Comparison of ENCODE assay signal across 9 mouse cellular contexts in genomic region chr10:9092237-9092885, GRCm38 (mm10).
A peak's percentile ranks its signal among the peaks of the same experiment; 100 is the strongest.
DNase-seq lines count a peak whose midpoint lies in the region; ATAC-seq and TF ChIP-seq lines count a peak whose summit lies in the region.
"Had no signal": no experiment of that assay in that cellular context is flagged by ENCODE, and none has a peak within 500 bp of the region (broad histone marks: within the 10 kb centered on the region; RNA-seq: fewer than 3 reads in every experiment).

No protein-coding gene starts in this region.

- no peak overlapping the region for H3K9ac ChIP-seq in limb, embryonic 14.5 days (ENCODE audit: low read depth, low read length, severe bottlenecking)

- H3K27me3 ChIP-seq in limb, embryonic 14.5 days (ENCODE audit: control insufficient read depth, insufficient read depth, low read length) = no peaks in the 10 kb centered on the region
- H3K27me3 ChIP-seq: megakaryocyte, embryonic 14.5 days had no signal

- no peak overlapping the region for H3K27ac ChIP-seq in limb, embryonic 14.5 days (replicated peaks; ENCODE audit: low read depth, low read length)

- intact Hi-C loops in left cerebral cortex, postnatal 4 days (cut with DNase I) = no loop called here
- intact Hi-C loops in left cerebral cortex, postnatal 25 days (cut with DNase I) = no loop called here

- no peak for TF ChIP-seq CTCF in brain, embryonic 14.5 days (IDR thresholded peaks at IDR 0.05; ENCODE audit: borderline replicate concordance, extremely low read depth, insufficient read depth, insufficient read length)

- 57% methylated on average over 10 of the region's 10 CpGs for WGBS in limb, embryonic 14.5 days

- no peak overlapping the region for H3K4me2 ChIP-seq in limb, embryonic 14.5 days (replicated peaks; ENCODE audit: low read depth, low read length, severe bottlenecking)

- ATAC-seq in limb, embryonic 14.5 days (ENCODE audit: low FRiP score, low read depth) = peak; percentile 70; the same call in 1 of the 2 replicates

- no peak overlapping the region for H3K4me3 ChIP-seq in limb, embryonic 14.5 days (replicated peaks; ENCODE audit: low read length)
- H3K4me3 ChIP-seq: megakaryocyte, embryonic 14.5 days had no signal

- DNase-seq in left cerebral cortex, postnatal 4 days = peak; percentile 76
- no peak for DNase-seq in left cerebral cortex, postnatal 25 days (ENCODE audit: low spot score in 2 of 2)
- peak; percentile 89 for DNase-seq in brain, embryonic 14.5 days (ENCODE audit: low read depth)
- DNase-seq in heart, adult 18-20 months = peak; percentile 75 to 79
- peak; percentile 24 for DNase-seq in limb, embryonic 14.5 days (ENCODE audit: low spot score)
- peak; percentile 65 for DNase-seq in right cerebral cortex, postnatal 4 days
- DNase-seq in T-cell, adult 2 months (ENCODE audit: low spot score) = no peak
- DNase-seq in urinary bladder, adult 18-20 months (ENCODE audit: low spot score in 2 of 2) = no peak

- H3K9me3 ChIP-seq in limb, embryonic 14.5 days (ENCODE audit: control insufficient read depth, low read length) = no peaks in the 10 kb centered on the region
- H3K9me3 ChIP-seq: megakaryocyte, embryonic 14.5 days had no signal

- TF ChIP-seq POLR2A in brain, embryonic 14.5 days (IDR thresholded peaks at IDR 0.05; ENCODE audit: borderline replicate concordance, extremely low read depth, insufficient read depth, insufficient read length, poor library complexity, severe bottlenecking) = no peak
- no peak for TF ChIP-seq POLR2A in limb, embryonic 14.5 days (IDR thresholded peaks at IDR 0.05; ENCODE audit: borderline replicate concordance, extremely low read depth, insufficient read depth, insufficient read length)

- H3K36me3 ChIP-seq in limb, embryonic 14.5 days (ENCODE audit: control insufficient read depth, insufficient read depth, low read length) = no peaks in the 10 kb centered on the region

- 0 out of 2 replicates have a peak, but pooled peaks cover 5% of the 10 kb centered on the region for H3K4me1 ChIP-seq in limb, embryonic 14.5 days (ENCODE audit: control insufficient read depth, insufficient read depth, low read length)
- H3K4me1 ChIP-seq: megakaryocyte, embryonic 14.5 days had no signal

Comparison
In these comparisons a context has a peak if more than half of its experiments do, and no peak if none do; other contexts are left out.
1. DNase-seq: peak in left cerebral cortex, postnatal 4 days (single experiment), brain, embryonic 14.5 days (single experiment), heart, adult 18-20 months (2 of 2), limb, embryonic 14.5 days (single experiment) and right cerebral cortex, postnatal 4 days (single experiment); none in left cerebral cortex, postnatal 25 days (0 of 2), T-cell, adult 2 months (single experiment) and urinary bladder, adult 18-20 months (0 of 2).